Mouse (Mus musculus): ENCODE measurements at regions not wholly inside any gene's neighbourhood (a gene's known extent, or its start where the extent isn't known, plus 50 kb on each side); places are given as distances from the start of the nearest gene placed in this dataset.
"Not testable (repeated sequence)": the region's sequence is repeated elsewhere in the genome, so short reads cannot be mapped to it uniquely, and the experiment has no call there.

- no peaks in the 10 kb centered on the region for H3K4me1 ChIP-seq (ENCODE audit: control insufficient read depth in 2 of 2, insufficient read depth in 2 of 2, low read length in 2 of 2, poor library complexity in 1 of 2)
- TF ChIP-seq MAFK (IDR thresholded peaks at IDR 0.05; ENCODE audit: insufficient read depth, low read depth, low read length) (no peak), ZC3H11A (IDR thresholded peaks at IDR 0.05; ENCODE audit: borderline replicate concordance, low read depth, low read length) (no peak), CHD2 (IDR thresholded peaks at IDR 0.05; ENCODE audit: low read depth, low read length) (no peak), HCFC1 (IDR thresholded peaks at IDR 0.05; ENCODE audit: borderline replicate concordance, insufficient read depth, low read length) (no peak), ZNF384 (IDR thresholded peaks at IDR 0.05; ENCODE audit: low read depth, low read length) (no peak)
- H3K36me3 ChIP-seq (ENCODE audit: control insufficient read depth, insufficient read depth, low read length, poor library complexity, severe bottlenecking): no peaks in the 10 kb centered on the region
- H3K9me3 ChIP-seq (ENCODE audit: control insufficient read depth, insufficient read depth, low read depth, low read length): no peaks in the 10 kb centered on the region
- H3K9ac ChIP-seq (ENCODE audit: insufficient read depth, low read depth, low read length, poor library complexity, severe bottlenecking): no peak overlapping the region
- H3K27ac ChIP-seq (ENCODE audit: insufficient read depth, low read depth, low read length, poor library complexity, severe bottlenecking): no peak overlapping the region
- no peak overlapping the region for H3K4me3 ChIP-seq (ENCODE audit: insufficient read depth in 1 of 2, low read depth in 1 of 2, low read length in 2 of 2, poor library complexity in 1 of 2, severe bottlenecking in 1 of 2)
- DNase-seq (ENCODE audit: low read depth, low spot score): no peak
- in situ Hi-C loops (cut with MboI; ENCODE audit: low sequenced_read_pairs in 2 of 2, unreplicated experiment in 2 of 2): no loop called here
Observed at GRCm38 (mm10) chr16:76947011-76947410, 66.5 kb upstream of the Usp25 start.

GRCm38 (mm10) chr16:76938128-76938527 is 75.4 kb upstream of the Usp25 start:
- Histone ChIP-seq H3K36me3 (ENCODE audit: control insufficient read depth, insufficient read depth, low read length, poor library complexity, severe bottlenecking) (no peaks in the 10 kb centered on the region), H3K4me1 (ENCODE audit: control insufficient read depth in 2 of 2, insufficient read depth in 2 of 2, low read length in 2 of 2, poor library complexity in 1 of 2) (no peaks in the 10 kb centered on the region), H3K4me3 (ENCODE audit: insufficient read depth in 1 of 2, low read depth in 1 of 2, low read length in 2 of 2, poor library complexity in 1 of 2, severe bottlenecking in 1 of 2) (no peak overlapping the region), H3K27ac (ENCODE audit: insufficient read depth, low read depth, low read length, poor library complexity, severe bottlenecking) (no peak overlapping the region), H3K9me3 (ENCODE audit: control insufficient read depth, insufficient read depth, low read depth, low read length) (no peaks in the 10 kb centered on the region), H3K9ac (ENCODE audit: insufficient read depth, low read depth, low read length, poor library complexity, severe bottlenecking) (no peak overlapping the region)
- TF ChIP-seq MAFK (IDR thresholded peaks at IDR 0.05; ENCODE audit: insufficient read depth, low read depth, low read length) (no peak), CHD2 (IDR thresholded peaks at IDR 0.05; ENCODE audit: low read depth, low read length) (no peak), ZNF384 (IDR thresholded peaks at IDR 0.05; ENCODE audit: low read depth, low read length) (no peak), ZC3H11A (IDR thresholded peaks at IDR 0.05; ENCODE audit: borderline replicate concordance, low read depth, low read length) (no peak), HCFC1 (IDR thresholded peaks at IDR 0.05; ENCODE audit: borderline replicate concordance, insufficient read depth, low read length) (no peak)
- DNase-seq (ENCODE audit: low read depth, low spot score): no peak
- in situ Hi-C loops (cut with MboI; ENCODE audit: low sequenced_read_pairs in 2 of 2, unreplicated experiment in 2 of 2): no loop called here

GRCm38 (mm10) chr16:76927901-76928300 is 85.6 kb upstream of the Usp25 start:
- no peaks in the 10 kb centered on the region for H3K9me3 ChIP-seq (ENCODE audit: control insufficient read depth, insufficient read depth, low read depth, low read length)
- in situ Hi-C loops (cut with MboI; ENCODE audit: low sequenced_read_pairs in 2 of 2, unreplicated experiment in 2 of 2): no loop called here
- no peaks in the 10 kb centered on the region for H3K4me1 ChIP-seq (ENCODE audit: control insufficient read depth in 2 of 2, insufficient read depth in 2 of 2, low read length in 2 of 2, poor library complexity in 1 of 2)
- no peak for TF ChIP-seq CHD2 (IDR thresholded peaks at IDR 0.05; ENCODE audit: low read depth, low read length)
- TF ChIP-seq ZNF384 (IDR thresholded peaks at IDR 0.05; ENCODE audit: low read depth, low read length): no peak
- TF ChIP-seq MAFK (IDR thresholded peaks at IDR 0.05; ENCODE audit: insufficient read depth, low read depth, low read length): no peak
- no peak for TF ChIP-seq ZC3H11A (IDR thresholded peaks at IDR 0.05; ENCODE audit: borderline replicate concordance, low read depth, low read length)
- TF ChIP-seq HCFC1 (IDR thresholded peaks at IDR 0.05; ENCODE audit: borderline replicate concordance, insufficient read depth, low read length): no peak
- no peak overlapping the region for H3K4me3 ChIP-seq (ENCODE audit: insufficient read depth in 1 of 2, low read depth in 1 of 2, low read length in 2 of 2, poor library complexity in 1 of 2, severe bottlenecking in 1 of 2)
- H3K9ac ChIP-seq (ENCODE audit: insufficient read depth, low read depth, low read length, poor library complexity, severe bottlenecking): no peak overlapping the region
- H3K27ac ChIP-seq (ENCODE audit: insufficient read depth, low read depth, low read length, poor library complexity, severe bottlenecking): no peak overlapping the region
- H3K36me3 ChIP-seq (ENCODE audit: control insufficient read depth, insufficient read depth, low read length, poor library complexity, severe bottlenecking): no peaks in the 10 kb centered on the region
- DNase-seq (ENCODE audit: low read depth, low spot score): no peak

DNA sequence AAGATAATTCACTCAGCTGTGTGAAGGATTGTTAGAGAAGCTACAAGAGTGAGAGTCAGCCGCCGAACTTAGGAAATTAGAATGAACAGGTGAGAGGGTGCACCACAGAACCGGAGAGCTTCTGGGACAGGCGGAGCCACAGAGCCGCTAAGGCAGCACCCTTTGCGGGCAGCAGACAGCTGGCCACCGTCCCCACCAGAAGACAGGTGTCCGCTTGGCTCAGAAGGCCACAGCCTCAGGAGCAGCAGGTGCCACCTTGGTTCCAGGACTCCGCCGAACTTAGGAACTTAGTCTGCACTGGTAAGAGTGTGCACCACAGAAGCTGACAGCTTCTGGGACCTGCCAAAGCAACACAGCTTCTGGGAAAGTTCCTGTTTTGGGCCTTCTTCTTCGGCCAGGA is 93.4 kb upstream of the Usp25 start:
- not testable (repeated sequence) for H3K9me3 ChIP-seq (ENCODE audit: control insufficient read depth, insufficient read depth, low read depth, low read length); DNase-seq (ENCODE audit: low read depth, low spot score); H3K4me3 ChIP-seq (ENCODE audit: insufficient read depth in 1 of 2, low read depth in 1 of 2, low read length in 2 of 2, poor library complexity in 1 of 2, severe bottlenecking in 1 of 2); H3K36me3 ChIP-seq (ENCODE audit: control insufficient read depth, insufficient read depth, low read length, poor library complexity, severe bottlenecking); H3K27ac ChIP-seq (ENCODE audit: insufficient read depth, low read depth, low read length, poor library complexity, severe bottlenecking); H3K9ac ChIP-seq (ENCODE audit: insufficient read depth, low read depth, low read length, poor library complexity, severe bottlenecking); H3K4me1 ChIP-seq (ENCODE audit: control insufficient read depth in 2 of 2, insufficient read depth in 2 of 2, low read length in 2 of 2, poor library complexity in 1 of 2)
- in situ Hi-C loops (cut with MboI; ENCODE audit: low sequenced_read_pairs in 2 of 2, unreplicated experiment in 2 of 2): loop anchor here in 1 of 2 experiments (25.0 kb wide), 1 partner anchor 1233 kb away; no protein-coding TSS in a partner anchor

DNA sequence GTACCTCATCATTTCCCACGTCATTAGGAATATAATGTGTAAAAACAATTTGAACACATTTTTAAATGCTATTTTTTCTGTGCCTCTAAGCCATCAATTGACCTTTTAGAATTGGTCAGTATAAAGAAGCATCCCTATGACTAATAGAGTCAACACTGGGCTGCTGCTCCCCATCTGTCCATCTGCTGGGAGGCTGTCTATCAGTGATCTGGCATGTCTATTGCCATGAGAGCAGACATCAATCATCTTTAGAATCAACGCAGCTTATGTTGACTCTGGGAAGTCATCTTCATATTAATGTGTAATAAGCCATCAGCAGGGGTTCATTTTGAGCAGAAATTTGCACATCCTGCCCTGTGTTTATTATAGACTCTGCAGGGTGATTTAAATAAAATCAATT is 94.9 kb upstream of the Usp25 start:
- in situ Hi-C loops (cut with MboI; ENCODE audit: low sequenced_read_pairs in 2 of 2, unreplicated experiment in 2 of 2): loop anchor here in 1 of 2 experiments (25.0 kb wide), 1 partner anchor 1231 kb away; no protein-coding TSS in a partner anchor
- no peak for DNase-seq (ENCODE audit: low read depth, low spot score)
- TF ChIP-seq HCFC1 (IDR thresholded peaks at IDR 0.05; ENCODE audit: borderline replicate concordance, insufficient read depth, low read length) (no peak), ZNF384 (IDR thresholded peaks at IDR 0.05; ENCODE audit: low read depth, low read length) (no peak), ZC3H11A (IDR thresholded peaks at IDR 0.05; ENCODE audit: borderline replicate concordance, low read depth, low read length) (no peak), CHD2 (IDR thresholded peaks at IDR 0.05; ENCODE audit: low read depth, low read length) (no peak), MAFK (IDR thresholded peaks at IDR 0.05; ENCODE audit: insufficient read depth, low read depth, low read length) (no peak)

More for the DNA sequence above, 94.9 kb upstream of the Usp25 start:
- Histone ChIP-seq H3K4me1 (ENCODE audit: control insufficient read depth in 2 of 2, insufficient read depth in 2 of 2, low read length in 2 of 2, poor library complexity in 1 of 2) (no peaks in the 10 kb centered on the region), H3K9me3 (ENCODE audit: control insufficient read depth, insufficient read depth, low read depth, low read length) (peaks cover 7% of the 10 kb centered on the region), H3K27ac (ENCODE audit: insufficient read depth, low read depth, low read length, poor library complexity, severe bottlenecking) (no peak overlapping the region), H3K9ac (ENCODE audit: insufficient read depth, low read depth, low read length, poor library complexity, severe bottlenecking) (no peak overlapping the region), H3K4me3 (ENCODE audit: insufficient read depth in 1 of 2, low read depth in 1 of 2, low read length in 2 of 2, poor library complexity in 1 of 2, severe bottlenecking in 1 of 2) (no peak overlapping the region), H3K36me3 (ENCODE audit: control insufficient read depth, insufficient read depth, low read length, poor library complexity, severe bottlenecking) (no peaks in the 10 kb centered on the region)

All from ES-E14 (cell line).